Mouse (Mus musculus) liver, embryonic 14.5 days (tissue): ENCODE results near the gene Mpp3.

Experiments used
- CTCF ChIP-seq: IDR thresholded peaks from 2 replicates; pipeline ENCODE4 v1.5.1; 2016; ENCODE audit warnings: antibody characterized with exemption, low read depth, control low read depth
- EP300 ChIP-seq: IDR thresholded peaks from 2 replicates; pipeline ENCODE4 v1.6.1; 2016; ENCODE audit warnings: antibody characterized with exemption, low read depth

DNA sequence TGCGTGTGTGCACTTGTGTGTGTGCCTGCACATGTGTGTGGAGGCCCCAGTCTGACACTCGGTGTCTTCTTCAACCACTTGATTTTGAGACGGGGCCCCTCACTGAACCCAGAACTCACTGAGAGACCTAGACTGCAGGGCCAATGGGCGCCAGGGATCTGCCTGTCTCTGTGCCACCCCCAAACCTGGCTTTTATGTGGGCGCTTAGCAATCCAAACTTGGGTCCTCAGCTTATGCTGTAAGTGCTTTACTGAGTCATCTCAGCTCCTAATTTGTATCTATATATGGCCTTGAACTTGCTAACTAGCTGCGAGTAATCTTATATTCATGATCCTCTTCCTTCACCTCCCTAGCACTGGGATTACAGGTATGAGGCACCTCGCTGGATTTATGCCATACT, 35.9 kb downstream of the Mpp3 start:
- TF ChIP-seq EP300 (no peak), CTCF (no peak)
